Mouse (Mus musculus) liver, embryonic 14.5 days (tissue): ENCODE measurements around the gene Robo4.

Source experiments
- CTCF ChIP-seq: IDR thresholded peaks from 2 replicates; pipeline ENCODE4 v1.5.1; 2016; ENCODE audit warnings: antibody characterized with exemption, low read depth, control low read depth
- EP300 ChIP-seq: IDR thresholded peaks from 2 replicates; pipeline ENCODE4 v1.6.1; 2016; ENCODE audit warnings: antibody characterized with exemption, low read depth

DNA sequence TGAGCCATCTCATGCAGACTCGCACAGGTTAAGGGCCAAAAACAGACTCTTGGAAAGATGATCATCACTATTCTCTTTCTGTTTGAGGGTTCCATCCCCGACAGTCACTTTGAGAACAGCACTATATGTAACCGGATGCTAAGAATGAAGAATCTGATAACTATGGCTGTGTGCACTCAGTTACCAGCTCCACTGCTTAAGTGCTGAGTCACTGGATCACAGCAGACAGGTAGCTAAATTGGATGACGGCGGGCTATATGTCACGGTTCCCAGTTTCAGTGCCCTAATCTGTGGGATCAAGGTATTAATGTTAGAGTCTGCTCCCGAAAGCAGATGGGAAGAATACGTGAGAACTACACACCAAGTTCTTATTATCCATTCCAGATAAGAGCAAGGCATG lies 54.2 kb downstream of the Robo4 start:
- TF ChIP-seq CTCF (no peak), EP300 (no peak)
